Mouse (Mus musculus) right cerebral cortex, adult 2 months (tissue): ENCODE measurements around the gene Trim75.

Experiments
- DNase-seq, 2 experiments: peaks; one replicate each; pipeline ENCODE4 v3.0.0; 2021 to 2022; ENCODE audit warnings: low spot score in 2 of 2

Gene Trim75

DNA sequence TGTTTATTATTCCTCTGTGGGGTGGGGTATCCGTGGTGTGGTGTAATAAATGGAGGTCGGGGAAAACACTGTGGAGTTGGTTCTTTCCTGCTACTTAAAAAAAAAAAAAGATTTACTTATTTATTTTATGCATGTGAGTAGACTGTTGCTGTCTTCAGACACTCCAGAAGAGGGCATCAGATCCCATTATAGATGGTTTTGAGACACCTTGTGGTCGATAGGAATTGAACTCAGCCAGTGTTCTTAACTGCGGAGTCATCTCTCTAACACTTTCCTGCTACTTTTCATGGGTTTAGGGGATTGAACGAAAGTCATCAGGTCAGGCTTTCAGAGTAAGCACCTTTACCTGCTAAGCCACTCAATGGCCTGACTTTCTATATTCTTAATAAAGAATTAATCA, 42.8 kb downstream of the Trim75 start:
- DNase-seq, result no peak

DNA sequence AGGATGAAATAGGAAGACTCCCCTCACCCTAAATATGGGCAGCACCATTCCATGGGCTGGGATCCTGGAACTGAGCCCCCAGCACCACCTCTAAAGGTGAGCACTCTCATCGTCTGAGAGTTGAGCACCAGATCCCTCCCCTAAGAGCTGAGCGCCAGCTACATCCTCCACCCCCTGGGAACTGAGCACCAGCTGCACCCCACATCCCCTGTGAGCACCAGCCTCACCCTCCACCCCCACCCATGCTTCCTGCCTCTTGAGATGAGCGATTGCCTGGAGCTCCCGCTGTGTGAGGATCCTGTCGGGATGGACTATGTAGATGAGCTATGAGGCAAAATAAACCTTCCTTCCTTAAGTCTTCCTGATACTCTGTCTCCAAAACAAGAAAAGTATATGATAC, 44.7 kb downstream of the Trim75 start:
- no peak for DNase-seq

DNA sequence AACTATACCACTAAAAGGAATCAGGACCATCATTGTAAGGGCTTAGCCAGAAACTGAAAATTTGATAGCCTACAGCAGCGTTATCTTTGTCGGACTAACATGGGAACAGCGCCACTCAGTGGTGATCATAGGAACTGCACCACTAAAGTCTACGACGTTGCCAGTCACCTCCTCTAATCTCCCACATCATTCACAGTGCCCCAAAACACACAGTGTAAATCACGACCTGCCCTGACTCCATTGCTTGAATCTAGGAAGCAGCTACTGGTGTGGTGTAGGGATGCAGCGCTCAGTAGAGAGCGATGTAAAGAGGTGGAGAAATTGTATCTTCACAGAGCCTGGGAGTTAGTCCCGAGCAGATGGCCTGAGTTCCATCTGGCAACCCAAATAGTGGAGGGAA, 46.1 kb downstream of the Trim75 start:
- DNase-seq, result peak; percentile 91 to 94

DNA sequence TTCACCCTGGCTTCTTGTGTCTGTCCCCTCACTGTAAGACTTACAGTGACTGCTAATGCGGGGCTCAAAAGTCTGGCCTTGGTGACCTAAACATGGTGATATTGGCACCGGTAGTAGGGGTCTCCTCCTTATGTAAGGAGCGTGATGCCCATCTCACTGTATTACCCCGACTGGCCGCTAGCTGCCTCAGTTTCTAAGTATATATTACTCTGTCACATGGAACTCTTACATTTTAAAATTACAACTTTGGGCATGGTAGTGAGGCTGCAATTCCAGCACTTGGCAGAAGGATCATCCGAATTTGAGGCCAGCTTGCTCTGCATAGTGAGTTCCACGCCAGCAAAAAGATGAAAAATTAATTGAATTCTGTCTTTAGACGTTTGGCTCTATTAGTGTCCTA, 46.6 kb downstream of the Trim75 start:
- no peak for DNase-seq

DNA sequence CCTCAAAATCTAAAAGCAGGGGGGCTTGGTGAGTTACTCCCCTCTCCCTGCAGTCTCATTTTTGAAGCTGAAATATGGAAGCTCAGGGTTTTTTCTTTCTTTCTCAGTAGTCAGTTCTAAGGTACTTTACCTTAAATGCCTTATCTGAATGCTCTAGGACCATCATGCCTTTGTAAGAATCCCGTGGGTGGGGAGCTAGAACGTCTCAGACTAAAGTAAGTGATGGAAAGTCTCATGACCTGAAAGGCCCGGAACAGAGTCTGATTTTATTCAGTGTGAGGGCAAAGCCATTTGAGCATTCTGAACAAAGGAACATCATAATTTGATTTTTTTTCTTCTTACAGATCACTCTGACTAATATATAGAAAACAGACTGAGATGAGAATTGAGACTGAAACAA, 52.6 kb downstream of the Trim75 start:
- DNase-seq, result no peak
